Mouse (Mus musculus) testis, postnatal 10 days (tissue): ENCODE results near the gene Lsm14a.
A peak's percentile ranks its signal among the peaks of the same experiment; 100 is the strongest.
"Not testable (repeated sequence)": the region's sequence is repeated elsewhere in the genome, so short reads cannot be mapped to it uniquely, and the experiment has no call there.

Source experiments
- DNase-seq: peaks from one replicate; pipeline ENCODE4 v3.0.0; 2021; ENCODE audit warnings: low spot score

The Lsm14a gene

DNA sequence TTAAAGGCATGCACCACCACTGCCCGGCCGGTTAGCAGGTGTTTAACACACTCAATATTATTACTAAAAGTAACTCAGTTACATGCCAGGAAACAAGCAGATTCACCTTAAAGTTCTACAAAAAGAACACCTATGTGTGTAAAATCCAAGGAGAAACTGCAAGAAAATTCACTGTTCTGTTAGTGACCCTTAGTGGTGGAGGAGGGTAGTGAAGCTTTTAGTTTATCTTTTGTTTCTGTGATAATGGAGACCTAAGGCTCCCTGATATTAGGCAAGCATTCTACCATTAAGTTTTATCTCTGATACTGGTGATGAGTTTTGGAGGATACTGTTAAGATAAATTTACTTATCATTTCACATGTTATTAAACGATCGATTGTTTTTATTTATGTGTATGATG is 37.5 kb downstream of the Lsm14a start:
- no peak for DNase-seq

DNA sequence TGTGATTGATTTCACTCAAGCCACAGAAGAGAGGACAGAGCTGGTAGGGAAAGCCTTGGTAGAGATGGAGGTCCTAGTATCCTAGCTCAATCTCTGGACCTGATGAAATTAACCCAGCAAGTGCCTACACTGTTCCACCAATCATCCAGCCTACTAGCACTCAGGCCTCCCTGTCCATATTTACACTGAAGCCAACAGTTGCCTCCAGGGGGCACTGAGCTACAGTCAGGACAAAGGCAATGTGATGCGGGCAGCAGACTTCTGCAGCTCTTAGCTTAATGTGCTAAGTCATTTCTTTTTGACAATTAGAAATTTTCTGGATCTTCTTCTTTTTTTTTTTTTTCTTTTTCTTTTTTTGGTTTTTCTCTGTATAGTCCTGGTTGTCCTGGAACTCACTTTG is 41.1 kb downstream of the Lsm14a start:
- peak; percentile 57 for DNase-seq

DNA sequence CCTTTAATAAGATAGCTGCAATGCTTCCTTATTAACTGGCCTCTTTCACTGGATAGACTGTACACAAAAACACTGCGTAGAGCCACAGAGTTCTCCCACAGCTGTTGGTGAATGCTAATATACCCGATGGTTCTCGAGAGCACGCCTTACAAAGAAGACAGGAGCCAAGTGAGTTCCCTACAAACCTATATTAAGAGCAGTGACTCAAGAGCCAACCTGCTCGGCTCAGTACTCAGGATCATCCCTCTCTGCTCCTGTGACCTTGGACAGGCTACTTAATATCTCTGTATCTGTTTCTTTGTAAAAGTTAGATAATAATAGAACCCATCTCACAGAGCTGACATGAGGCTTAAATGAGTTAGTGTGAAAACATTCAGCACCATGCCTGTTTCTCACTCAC is 42.9 kb downstream of the Lsm14a start:
- no peak for DNase-seq

DNA sequence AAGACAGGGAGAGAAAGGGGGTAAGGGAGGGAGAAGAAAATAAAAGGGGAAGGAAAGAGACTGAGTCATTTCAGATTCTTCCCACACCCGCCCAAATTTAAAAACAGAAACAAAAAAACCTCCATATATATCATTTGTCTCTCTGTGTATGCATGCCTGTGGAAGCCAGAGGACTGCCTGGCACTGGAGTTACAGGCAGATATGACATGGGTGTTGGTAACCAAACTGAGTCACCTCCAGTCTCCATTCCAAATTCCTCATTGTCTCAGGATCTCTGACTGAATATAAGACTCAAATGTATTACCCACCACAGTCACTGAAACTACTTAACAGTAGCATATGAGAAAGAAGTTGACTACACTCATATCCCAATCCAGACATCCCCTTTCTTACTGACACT is 45.1 kb downstream of the Lsm14a start:
- DNase-seq: no peak

DNA sequence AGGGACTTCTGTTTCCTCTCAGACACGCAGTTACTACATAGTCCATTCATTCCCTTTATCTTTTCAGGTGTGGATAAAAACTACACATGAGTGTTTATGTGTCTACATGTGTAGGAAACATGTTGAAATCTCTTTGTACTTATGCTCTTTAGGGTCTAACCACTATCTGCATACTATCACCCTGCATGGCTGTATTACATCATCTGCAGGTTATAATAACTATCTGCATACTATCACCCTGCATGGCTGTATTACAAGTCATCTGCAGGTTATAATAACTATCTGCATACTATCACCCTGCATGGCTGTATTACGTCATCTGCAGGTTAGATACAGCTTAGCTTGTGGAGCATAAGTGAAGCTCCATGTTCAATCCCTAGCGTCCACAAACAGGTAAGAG is 46.1 kb downstream of the Lsm14a start:
- no peak for DNase-seq

DNA sequence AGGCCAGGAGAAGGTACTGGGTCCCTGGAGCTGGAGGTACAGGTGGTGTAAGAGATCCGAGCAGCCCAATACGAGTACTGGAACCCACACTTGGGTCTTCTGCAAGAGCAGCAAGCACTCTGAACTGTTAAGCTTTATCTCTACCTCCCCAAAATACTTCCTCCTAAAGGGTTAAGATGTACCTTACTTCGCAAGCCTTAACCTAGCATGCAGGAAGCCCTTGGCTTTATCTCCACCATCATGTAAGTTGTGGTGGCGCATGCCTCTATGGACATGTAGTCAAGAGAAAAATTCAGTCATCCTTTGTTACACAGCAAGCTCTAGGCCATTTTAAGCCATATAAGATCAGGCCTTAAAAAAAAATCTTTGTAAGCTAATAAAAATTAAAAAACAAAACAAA is 46.6 kb downstream of the Lsm14a start:
- DNase-seq: no peak

DNA sequence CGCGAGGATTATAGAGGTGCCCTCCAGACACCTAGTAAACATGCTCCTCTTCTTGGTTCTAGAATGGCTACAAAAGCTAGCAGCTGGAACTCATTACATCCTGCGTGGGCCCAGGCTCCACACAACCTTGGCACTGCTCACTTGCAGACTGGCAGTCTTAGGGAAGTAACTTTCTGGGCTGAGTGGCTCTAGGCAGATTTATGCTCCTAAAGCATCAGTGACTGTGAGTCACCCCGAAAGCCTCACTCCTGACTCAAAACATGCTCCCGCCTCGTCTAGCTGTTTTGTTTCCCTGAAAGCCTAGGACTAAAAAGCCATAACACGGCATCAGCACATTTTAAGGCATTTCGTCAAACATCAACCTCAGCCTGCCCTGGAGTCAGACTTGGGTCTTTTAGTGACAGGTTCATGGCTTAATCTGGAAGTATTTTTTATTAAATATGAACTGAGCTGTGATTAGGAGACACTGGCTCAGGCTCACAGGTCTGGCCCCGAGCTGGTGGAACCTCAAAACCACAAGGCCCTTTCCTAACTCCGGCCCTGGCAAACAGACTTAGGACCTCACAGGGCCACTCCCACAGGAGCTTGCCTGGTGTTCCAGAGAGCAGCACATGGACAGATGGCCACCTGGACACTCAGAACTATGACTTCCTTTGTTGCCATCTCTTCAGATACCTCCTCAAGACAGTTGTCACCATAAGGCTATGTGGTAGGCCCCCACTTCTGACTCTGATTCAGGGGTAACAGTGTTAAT is 50.9 kb downstream of the Lsm14a start:
- no peak for DNase-seq

DNA sequence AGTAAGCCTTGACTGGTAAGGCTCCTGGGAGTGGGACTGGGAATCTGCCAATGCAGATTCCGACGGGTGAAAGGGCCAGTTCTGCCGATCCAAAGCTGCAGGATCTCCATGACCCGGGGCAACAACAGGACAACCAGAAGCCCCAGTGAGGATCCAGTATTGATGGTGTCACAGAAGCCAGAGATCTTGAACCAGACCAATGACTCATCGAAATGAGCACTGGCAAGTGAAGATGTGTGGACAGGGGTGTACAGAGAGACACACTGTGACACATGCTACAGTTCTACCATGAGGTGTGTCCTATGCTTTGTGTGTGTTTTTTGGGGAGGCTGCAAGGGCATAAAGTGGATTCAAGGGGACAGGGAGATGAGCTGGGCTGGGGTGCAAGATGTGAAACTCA is 52.3 kb downstream of the Lsm14a start:
- DNase-seq: no peak

DNA sequence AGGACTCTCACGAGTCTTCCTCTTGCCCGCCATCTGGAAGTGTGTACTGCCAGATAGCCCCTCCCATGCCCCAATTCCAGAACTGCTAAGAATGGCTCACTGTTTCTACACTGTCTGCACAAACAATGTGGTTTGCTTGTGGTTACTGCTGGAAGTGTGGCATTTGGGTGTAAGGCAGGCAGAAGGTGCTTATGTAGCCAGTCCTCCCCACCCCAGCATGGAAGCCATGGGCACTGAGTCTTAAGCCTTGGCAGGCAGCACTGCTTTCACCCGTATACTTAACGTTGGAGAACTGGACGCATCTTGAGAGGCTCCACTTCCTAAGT is 54.0 kb downstream of the Lsm14a start:
- no peak for DNase-seq

DNA sequence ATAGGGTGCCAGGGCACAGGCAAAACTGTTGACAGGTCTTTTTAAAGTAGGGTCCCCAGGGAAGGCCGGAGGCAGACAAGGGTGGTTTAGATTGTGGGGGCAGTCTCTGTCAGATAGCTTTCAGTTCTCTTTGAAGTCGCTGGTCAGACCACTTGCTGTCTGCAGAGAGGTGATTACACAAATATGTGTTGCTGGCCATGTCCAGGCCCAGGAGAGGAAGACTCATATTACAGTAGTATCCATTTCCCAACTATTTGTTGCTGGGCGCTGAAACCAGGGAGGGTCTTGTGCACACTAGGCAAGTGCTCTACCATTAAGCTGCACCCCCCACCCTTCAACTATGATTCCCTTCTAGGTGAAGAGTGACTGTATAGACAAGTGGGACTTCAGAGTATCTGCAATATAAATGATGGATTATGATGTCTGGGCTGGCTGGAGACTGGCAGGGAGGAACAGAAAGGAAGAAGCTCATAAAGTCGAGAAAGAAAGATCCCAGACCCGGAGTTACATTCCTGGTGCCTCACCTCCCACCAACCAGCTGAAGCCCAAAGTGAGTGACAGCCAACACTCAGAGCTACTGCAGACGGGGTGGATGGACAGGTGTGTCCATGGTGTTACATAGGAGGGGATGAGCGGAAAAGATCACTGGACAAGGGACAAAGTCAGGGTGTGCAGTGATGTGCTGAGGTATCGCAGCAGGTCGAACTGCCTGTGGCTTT is 54.5 kb downstream of the Lsm14a start:
- no peak for DNase-seq

DNA sequence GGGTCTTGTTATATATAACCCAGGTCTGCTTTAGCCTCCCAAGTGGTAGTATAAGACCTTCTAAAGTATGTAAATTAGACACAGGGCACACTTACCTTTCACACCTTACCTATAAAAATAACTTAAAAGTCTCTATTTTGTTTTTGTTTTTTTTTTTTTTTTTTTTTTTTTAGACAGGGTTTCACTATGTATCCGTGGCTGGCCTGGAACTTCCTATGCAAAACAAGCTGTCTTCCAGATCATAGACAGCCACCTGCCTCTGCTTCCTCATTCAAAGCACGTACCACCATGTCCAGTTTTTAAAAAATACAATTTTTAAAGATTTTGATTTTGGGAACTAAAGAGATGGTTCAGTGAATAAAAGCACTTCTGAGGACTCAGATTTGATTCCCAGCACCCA is 55.8 kb downstream of the Lsm14a start:
- no peak for DNase-seq

DNA sequence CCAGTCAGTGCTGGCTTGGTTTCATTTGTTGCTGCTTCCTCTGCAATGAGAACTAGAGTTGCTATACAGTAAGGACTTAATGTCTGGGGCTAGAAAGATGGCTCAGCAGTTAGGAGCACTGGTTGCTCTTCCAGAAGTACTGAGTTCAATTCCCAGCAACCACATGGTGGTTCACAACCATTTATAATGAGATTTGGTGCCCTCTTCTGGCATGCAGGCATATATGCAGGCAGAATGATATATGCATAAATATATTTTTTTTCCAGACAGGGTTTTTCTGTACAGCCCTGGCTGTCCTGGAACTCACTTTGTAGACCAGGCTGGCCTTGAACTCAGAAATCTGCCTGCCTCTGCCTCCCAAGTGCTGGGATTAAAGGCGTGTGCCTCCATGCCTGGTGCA is 56.6 kb downstream of the Lsm14a start:
- DNase-seq: not testable (repeated sequence)

DNA sequence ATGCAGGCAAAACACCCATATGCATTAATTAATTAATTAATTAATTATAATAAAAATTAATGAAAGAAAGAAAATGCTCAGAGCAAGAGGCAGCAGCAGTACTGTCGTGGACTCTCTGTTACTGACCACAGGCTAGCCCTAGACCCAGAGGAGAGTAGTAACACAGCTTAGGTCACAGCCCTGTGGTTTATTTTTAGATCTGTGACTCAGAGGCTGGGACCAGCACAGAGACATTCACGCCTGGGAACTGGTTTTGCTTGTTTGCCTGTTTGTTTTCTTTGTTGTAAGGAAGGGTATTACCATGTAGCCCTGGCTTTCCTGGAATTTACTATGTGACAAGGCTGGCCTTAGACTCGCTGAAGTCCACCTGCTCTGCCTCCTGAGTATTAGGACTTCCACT is 65.6 kb downstream of the Lsm14a start:
- no peak for DNase-seq

DNA sequence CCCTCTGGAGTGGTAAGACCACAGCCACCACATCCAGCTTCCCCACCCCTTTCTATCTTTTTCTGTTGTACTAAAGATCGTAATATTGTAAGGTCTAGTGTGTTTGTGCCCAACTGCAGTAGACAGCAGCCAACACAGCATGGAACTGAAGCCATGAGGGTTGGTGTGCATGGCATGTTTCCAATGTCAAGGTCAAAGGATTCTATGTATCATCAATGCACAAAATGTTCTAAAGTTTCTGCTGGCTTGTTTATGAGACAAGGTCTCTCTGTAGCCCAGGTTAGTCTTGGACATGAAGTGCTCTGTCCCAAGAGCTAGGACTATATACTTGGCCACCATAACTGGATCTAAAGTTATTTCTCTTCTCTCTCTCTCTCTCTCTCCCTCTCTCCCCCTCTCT is 68.3 kb downstream of the Lsm14a start:
- DNase-seq: no peak

DNA sequence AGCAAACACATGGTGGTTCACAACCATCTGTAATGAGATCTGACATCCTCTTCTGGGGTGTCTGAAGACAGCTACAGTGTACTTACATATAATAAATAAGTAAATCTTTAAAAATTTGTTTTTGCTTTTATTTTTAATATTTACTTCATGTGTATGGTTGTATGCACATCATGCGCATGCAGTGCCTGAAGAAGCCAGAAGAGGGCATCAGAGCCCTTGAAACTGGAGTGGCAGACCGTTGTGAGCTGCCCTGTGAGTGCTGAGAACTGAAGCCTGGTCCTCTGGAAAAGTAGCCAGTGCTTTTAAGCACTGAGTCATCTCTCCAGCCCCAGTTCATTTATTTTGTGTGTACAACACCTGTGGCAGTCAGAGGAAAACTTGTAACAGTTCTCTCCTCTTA is 69.1 kb downstream of the Lsm14a start:
- peak; percentile 50 for DNase-seq

DNA sequence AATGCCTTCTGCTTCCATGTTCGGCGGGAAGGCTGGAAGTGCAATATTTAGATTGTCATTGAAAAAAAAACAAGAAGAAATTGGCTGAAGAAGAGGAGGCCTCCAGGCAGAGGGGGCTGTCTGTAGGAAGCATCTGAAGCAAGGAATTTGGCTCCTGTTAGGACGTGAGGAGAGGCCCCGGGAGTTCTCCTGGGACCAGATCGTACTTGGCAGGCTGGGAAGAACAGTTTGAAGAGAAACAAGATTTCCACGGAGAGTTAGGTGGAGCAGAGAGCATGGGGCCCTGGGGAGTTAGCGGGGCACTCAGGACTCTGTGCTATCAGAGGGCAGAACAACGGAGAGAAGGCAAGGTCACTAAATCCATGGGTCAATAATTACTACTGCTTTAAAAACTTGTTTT is 69.8 kb downstream of the Lsm14a start:
- DNase-seq: peak; percentile 53

DNA sequence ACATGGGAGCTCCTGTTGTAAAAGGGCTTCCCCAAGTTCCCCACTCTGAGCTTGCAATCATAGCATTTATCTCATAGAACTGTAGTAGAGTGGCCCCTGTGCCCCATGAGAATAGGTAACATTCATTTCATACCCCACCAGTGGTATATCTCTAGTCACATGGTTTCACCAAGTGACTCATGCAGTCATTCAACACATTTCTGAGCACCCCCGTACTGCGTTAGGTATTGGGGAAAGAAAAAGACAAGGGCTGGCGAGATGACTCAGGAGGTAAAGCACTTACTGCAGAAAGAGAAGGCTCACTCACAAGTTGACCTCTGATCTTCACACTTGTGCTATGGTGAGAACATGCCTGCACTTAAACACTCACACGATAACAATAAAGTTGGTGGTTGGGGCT is 71.2 kb downstream of the Lsm14a start:
- DNase-seq: no peak

DNA sequence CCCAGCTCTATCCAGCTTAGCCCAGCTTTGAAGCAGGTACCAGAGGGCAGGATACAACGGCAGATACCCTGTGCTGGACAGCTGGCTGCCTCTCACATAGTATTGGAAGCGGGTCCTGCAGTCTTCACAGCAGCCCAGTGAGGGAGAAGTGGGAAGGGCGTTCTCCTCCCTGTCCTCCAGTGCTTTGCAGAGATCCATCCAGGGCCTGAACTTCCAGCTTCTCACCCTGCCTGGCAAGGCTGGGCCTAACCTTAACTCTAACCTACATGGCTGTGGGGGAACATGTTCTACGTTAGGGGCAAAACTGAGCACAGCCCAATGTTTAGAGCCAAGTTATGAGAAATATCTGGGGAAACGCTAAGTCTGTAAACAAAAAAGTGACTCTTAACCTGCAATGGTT is 72.0 kb downstream of the Lsm14a start:
- DNase-seq: no peak

DNA sequence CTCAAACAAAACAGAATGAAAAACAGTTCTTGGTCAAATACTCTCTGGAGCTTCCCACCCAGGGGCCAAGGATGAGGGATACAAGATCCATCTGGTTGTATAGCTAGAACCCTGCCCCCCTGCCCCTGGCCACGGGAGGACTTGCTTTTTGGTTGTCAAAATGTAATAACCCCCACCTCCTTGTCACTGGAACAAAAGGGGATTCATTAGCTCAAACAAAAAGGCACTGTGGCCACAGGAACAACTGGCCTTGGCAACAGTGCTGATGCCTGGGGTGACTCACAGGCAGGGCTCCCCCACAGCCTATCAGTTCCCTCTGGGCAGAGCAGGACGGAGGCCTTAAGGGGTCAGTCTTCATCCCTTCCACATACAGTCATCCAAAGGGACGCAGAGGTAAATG is 73.2 kb downstream of the Lsm14a start:
- DNase-seq: peak; percentile 72

DNA sequence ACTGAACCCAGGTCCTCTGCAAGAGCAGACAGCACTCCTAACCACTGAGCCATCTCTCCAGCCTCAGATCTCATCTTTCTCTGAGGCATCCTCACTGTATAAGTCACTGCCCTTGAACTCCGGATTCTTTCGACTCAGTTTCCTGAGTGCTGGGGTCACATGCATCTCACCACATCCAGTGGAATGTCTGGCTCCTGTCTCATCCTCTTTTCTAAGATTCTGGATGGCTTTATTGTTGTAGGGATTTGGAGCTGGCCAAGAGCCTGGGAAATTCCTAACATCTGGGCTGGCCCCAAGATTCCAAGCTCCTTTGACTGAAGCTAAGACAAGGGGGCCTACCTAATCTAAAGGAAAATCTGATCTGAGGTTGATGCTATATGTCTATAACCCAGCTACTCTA is 74.0 kb downstream of the Lsm14a start:
- DNase-seq: no peak

DNA sequence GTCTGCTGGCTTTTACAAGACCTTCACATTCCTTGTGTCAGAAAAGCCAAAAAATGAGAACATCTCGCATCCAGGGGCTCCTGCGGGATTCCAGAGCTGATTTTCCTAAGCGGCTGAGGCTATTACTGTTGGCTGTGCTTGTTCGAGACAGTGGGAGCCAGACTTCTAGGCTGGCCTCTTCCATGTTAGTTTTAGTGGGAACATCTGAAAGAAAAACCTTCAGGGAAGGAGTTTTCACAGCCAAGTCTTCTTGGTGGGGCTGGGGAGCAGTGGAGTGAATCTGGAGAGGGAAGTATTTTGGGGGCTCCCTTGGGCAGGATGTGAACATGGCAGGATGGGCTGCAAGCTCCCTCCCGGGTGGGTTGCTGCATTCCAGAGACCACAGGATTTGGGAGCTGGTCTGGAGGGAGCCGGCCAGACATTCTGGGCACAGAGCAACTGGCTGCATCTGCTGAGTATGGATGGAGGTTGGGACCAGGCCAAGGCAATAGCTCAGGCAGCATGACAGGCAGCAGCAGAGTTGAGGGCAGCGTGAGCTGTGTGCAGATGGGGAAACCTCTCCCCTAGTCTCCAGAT is 75.1 kb downstream of the Lsm14a start:
- peak; percentile 68 for DNase-seq

DNA sequence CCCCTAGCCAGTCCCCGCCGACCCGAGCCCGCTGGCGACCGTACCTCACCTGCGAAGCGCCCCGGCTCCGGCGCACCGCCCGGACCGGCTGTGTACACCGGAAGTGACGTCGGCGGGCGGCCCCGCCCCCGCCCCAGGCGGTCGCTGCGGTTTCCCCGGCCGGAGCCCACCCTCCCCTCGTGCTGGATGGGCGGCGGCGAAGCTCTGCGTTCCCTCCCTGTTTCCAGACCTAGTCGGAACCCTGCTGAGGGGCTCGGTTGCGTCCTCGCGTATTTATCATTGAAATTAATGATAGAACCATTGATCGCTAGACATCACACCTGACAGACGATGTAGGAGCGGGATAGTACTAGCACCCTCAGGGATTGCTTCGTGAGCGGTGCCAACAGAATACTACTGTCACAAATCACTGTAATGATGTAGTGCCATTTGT is 79.7 kb downstream of the Lsm14a start, which contains the start of gene 4931406P16Rik:
TSS of gene 4931406P16Rik (minus strand) at position 109 of the 433 bp plus-strand sequence.
- peak; percentile 93 for DNase-seq

DNA sequence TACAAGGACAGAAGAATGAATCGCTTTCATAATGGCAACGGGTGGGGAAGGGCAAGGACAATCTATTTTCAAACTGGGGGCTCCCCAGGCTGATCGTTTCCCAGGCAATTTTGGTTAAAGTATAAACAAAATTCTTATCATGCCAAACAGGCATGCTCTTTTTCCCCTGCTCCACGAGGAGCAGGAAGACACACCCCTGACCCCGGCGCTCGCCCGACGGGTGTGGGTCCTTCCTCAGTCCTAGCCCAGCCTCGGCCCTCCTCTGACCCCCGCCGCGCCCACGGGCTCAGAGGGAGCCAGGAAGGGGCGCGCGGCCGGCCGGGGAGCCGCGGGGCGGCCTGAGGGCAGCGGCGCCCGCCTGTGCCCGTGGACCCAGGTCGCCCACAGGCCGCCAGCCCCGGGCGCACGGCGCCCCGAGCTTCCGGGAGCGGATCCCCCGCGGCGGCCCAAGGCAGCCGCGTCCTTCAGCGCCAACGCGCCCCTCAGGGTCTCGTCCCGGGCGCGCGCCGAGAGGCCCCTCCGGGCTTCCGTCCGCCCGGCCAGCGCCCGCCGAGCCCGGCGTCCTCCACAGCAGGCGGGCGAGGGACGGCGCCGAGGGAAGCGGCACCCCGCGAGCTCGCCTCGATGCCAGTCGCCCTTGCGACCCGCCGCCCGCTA is 80.2 kb downstream of the Lsm14a start:
- DNase-seq: peak; percentile 67
